Mouse (Mus musculus) heart, adult 2 months (tissue): ENCODE measurements around the gene Acvr1b.

Experiments used
- CTCF ChIP-seq: fragments of 200-600 bp; IDR thresholded peaks from 2 replicates; pipeline ENCODE4 v1.8.1; 2022; ENCODE audit warnings: antibody characterized with exemption, mild to moderate bottlenecking, moderate library complexity
- POLR2A ChIP-seq: fragments of 200-500 bp; IDR thresholded peaks from 2 replicates; pipeline ENCODE4 v1.6.1; 2011; ENCODE audit warnings: mild to moderate bottlenecking, low read depth, low read length, control low read depth; ENCODE audit not compliant: insufficient read depth

DNA sequence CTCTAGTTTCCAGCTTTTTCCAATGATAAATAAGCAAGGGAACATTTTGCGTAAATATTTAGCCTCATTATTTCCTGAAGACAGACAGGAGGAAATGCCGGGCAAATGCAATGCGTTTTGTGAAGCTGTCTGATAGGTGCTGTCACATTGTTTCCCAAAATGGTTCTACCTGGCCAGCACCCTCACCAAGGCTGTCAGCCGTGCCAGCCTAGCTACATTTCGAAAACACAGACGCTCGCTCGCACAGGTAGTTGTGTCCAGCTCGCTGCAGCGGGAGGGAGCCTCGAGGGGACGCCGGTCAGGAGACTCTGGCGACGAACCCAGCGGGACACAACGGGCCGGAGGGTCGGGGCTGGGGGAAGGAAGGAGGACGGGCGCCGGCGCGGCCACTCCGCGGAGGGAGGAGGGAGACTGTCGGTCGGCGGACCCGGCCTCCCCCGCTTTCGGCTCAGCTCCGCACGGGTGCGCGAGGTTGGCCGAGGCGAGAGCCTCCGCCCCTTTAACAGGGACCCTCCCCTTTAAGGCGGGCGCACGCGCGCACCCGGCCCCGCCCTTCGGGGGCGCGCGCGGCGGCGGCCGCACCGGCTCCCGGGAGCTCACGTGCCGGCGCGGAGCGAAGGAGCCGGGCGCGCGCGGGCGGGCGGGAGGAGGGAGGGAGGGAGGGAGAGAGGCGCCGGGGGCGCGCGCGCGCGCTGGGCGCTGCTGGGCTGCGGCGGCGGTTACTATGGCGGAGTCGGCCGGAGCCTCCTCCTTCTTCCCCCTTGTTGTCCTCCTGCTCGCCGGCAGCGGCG lies at the start of gene Acvr1b:
- TF ChIP-seq CTCF (no peak), POLR2A (peak; percentile 82)
